Mouse (Mus musculus): ENCODE results near the gene Rprd1b.

GRCm38 (mm10) chr2:158130391-158130986 lies 102.2 kb downstream of the Rprd1b start:
- no peak for TF ChIP-seq POLR2A (IDR thresholded peaks at IDR 0.05; ENCODE audit: low read depth, low read length)
- TF ChIP-seq CTCF (conservative IDR thresholded peaks at IDR 0.05; ENCODE audit: insufficient read depth, insufficient read length, low read depth, low read length), result no peak

Data from kidney, adult 2 months (tissue).